17 mouse cellular contexts compared by ENCODE assay signal in genomic region chr15:12233021-12233420, GRCm38 (mm10). TPM values are rescaled to one million over a fixed set of nuclear protein-coding genes. Genes with fewer than 3 reads are reported as not detected.
DNase-seq lines count a peak whose midpoint lies in the region; ATAC-seq and TF ChIP-seq lines count a peak whose summit lies in the region.
"Had no signal": no experiment of that assay in that cellular context is flagged by ENCODE, and none has a peak within 500 bp of the region (broad histone marks: within the 10 kb centered on the region; RNA-seq: fewer than 3 reads in every experiment).

No protein-coding gene starts in this region.

- TF ChIP-seq CTCF in gastrocnemius, adult 2 months (IDR thresholded peaks at IDR 0.05): no peak
- no peak for TF ChIP-seq CTCF in left cerebral cortex, adult 2 months (IDR thresholded peaks at IDR 0.05)
- TF ChIP-seq CTCF in bone marrow macrophage, adult 2 months (IDR thresholded peaks at IDR 0.05; ENCODE audit: low read depth, low read length): no peak

- H3K27me3 ChIP-seq in heart, embryonic 10.5 days (ENCODE audit: insufficient read depth, poor library complexity, severe bottlenecking): no peaks in the 10 kb centered on the region
- H3K27me3 ChIP-seq: CH12.LX; forebrain, embryonic 13.5 days; liver, embryonic 15.5 days; neural tube, embryonic 13.5 days had no signal

- ATAC-seq in megakaryocyte, adult 5-6 weeks (ENCODE audit: poor library complexity, severe bottlenecking): peak; percentile 26; the same call in 1 of the 2 replicates
- ATAC-seq in monocyte, adult 5-6 weeks (replicated peaks; ENCODE audit: insufficient number of reproducible peaks, low FRiP score, low TSS enrichment, poor library complexity, severe bottlenecking): no peak
- ATAC-seq: forebrain, embryonic 13.5 days had no signal

- H3K4me3 ChIP-seq in gastrocnemius, adult 2 months: no peak overlapping the region
- no peak overlapping the region for H3K4me3 ChIP-seq in left cerebral cortex, adult 2 months
- no peak overlapping the region for H3K4me3 ChIP-seq in bone marrow macrophage, adult 2 months (ENCODE audit: insufficient read depth, low read length)
- no peak overlapping the region for H3K4me3 ChIP-seq in heart, embryonic 10.5 days
- H3K4me3 ChIP-seq: forebrain, embryonic 13.5 days; liver, embryonic 15.5 days; neural tube, embryonic 13.5 days had no signal

- WGBS in heart, embryonic 10.5 days: 88% methylated on average over 4 of the region's 4 CpGs

- peak; percentile 25 for DNase-seq in gastrocnemius, adult 2 months
- no peak for DNase-seq in gastrocnemius, adult 18-20 months (ENCODE audit: low spot score)
- no peak for DNase-seq in left cerebral cortex, adult 2 months (ENCODE audit: extremely low spot score in 1 of 2, low spot score in 2 of 2)
- DNase-seq in left cerebral cortex, postnatal 4 days: no peak
- DNase-seq in heart, embryonic 10.5 days (ENCODE audit: low spot score): no peak
- DNase-seq: heart, adult 18-20 months; heart, postnatal 36 days; kidney, adult 8-10 months; kidney, postnatal 36 days; right cerebral cortex, postnatal 14 days had no signal

- no peak for TF ChIP-seq POLR2A in bone marrow macrophage, adult 2 months (IDR thresholded peaks at IDR 0.05; ENCODE audit: borderline replicate concordance, low read depth, low read length)

- H3K36me3 ChIP-seq in heart, embryonic 10.5 days: peaks cover 56% of the 10 kb centered on the region

- intact Hi-C loops in gastrocnemius, adult 2 months (cut with DNase I): no loop called here
- intact Hi-C loops in left cerebral cortex, adult 2 months (cut with DNase I): no loop called here
- intact Hi-C loops in left cerebral cortex, postnatal 4 days (cut with DNase I): no loop called here

- H3K27ac ChIP-seq in gastrocnemius, adult 2 months: peak overlapping the region; percentile 17; the same call in 1 of the 2 replicates
- H3K27ac ChIP-seq in left cerebral cortex, adult 2 months: peak overlapping the region; percentile 34
- H3K27ac ChIP-seq in bone marrow macrophage, adult 2 months (ENCODE audit: insufficient read depth, low read depth, low read length): peak overlapping the region; percentile 55
- no peak overlapping the region for H3K27ac ChIP-seq in heart, embryonic 10.5 days
- H3K27ac ChIP-seq: forebrain, embryonic 13.5 days; liver, embryonic 15.5 days; neural tube, embryonic 13.5 days had no signal

- H3K4me1 ChIP-seq in bone marrow macrophage, adult 2 months (ENCODE audit: control insufficient read depth, insufficient read depth, low read length): peaks cover 47% of the 10 kb centered on the region
- peaks cover 52% of the 10 kb centered on the region for H3K4me1 ChIP-seq in heart, embryonic 10.5 days

- H3K9me3 ChIP-seq in heart, embryonic 10.5 days: no peaks in the 10 kb centered on the region
- H3K9me3 ChIP-seq: forebrain, embryonic 13.5 days; liver, embryonic 15.5 days; neural tube, embryonic 13.5 days had no signal

RNA-seq across cellular contexts. Expression of gene Mtmr12, which starts 28.2 kb away (rescaled TPM):
- 1 to 10 TPM; 3.5 to 5.6 TPM for total RNA-seq in gastrocnemius, adult 2 months (2021)
- 1 to 10 TPM; 2.2 to 4.0 TPM for total RNA-seq in gastrocnemius, adult 18-20 months (2021)
- 10 to 100 TPM; 54.9 to 55.6 TPM for total RNA-seq in left cerebral cortex, adult 2 months (2021)
- total RNA-seq in left cerebral cortex, postnatal 4 days (2021): 10 to 100 TPM; 15.5 to 16.1 TPM
- 28.8 and 30.0 TPM in 2 replicates for polyA plus RNA-seq in bone marrow macrophage, adult 2 months (2012; ENCODE audit: insufficient read depth, insufficient read length, missing spikeins)
- 16.1 and 17.4 TPM in 2 replicates for total RNA-seq in megakaryocyte, adult 5-6 weeks (2015)
- 20.6 and 23.3 TPM in 2 replicates for total RNA-seq in megakaryocyte, adult 5-6 weeks (2017)
- total RNA-seq in monocyte, adult 5-6 weeks (2017): 34.1 to 46.7 TPM (median 39.5 TPM) in 3 replicates
- 18.7 and 19.0 TPM in 2 replicates for polyA plus RNA-seq in heart, embryonic 10.5 days (2016; fragmentation: Nextera tagmentation; extraction: Ambion mirVana)
